8 mouse cellular contexts compared by ENCODE assay signal in genomic region chr8:70316511-70317504, GRCm38 (mm10). TPM values are rescaled to one million over a fixed set of nuclear protein-coding genes. Genes with fewer than 3 reads are reported as not detected.
A peak's percentile ranks its signal among the peaks of the same experiment; 100 is the strongest.
DNase-seq lines count a peak whose midpoint lies in the region.

No protein-coding gene starts in this region.

- peak overlapping the region; percentile 85 for H3K27ac ChIP-seq in midbrain, embryonic 10.5 days (replicated peaks)

- H3K4me3 ChIP-seq in midbrain, embryonic 10.5 days, result peak overlapping the region; percentile 69

- H3K4me1 ChIP-seq in midbrain, embryonic 10.5 days, result peaks cover 38% of the 10 kb centered on the region

- peaks cover 23% of the 10 kb centered on the region for H3K36me3 ChIP-seq in midbrain, embryonic 10.5 days

- WGBS in midbrain, embryonic 10.5 days, result 10% methylated on average over 15 of the region's 15 CpGs

- peak; percentile 83 for DNase-seq in ovary, adult 18-20 months (ENCODE audit: low spot score)
- DNase-seq in ovary, postnatal 10 days (ENCODE audit: low spot score), result no peak
- DNase-seq in cerebellum, postnatal 25 days, result peak; percentile 59 to 62
- peak; percentile 82 to 91 for DNase-seq in frontal cortex, postnatal 36 days (ENCODE audit: low spot score in 2 of 2)
- DNase-seq in layer of hippocampus, postnatal 14 days (ENCODE audit: low spot score in 2 of 2), result peak; percentile 79 to 95
- peak; percentile 86 for DNase-seq in midbrain, embryonic 10.5 days (ENCODE audit: low spot score)
- peak; percentile 93 for DNase-seq in telencephalon, adult 2 months (ENCODE audit: low read depth, low spot score)
- DNase-seq in thymus, postnatal 4 days, result no peak

- H3K27me3 ChIP-seq in midbrain, embryonic 10.5 days (ENCODE audit: low read depth, poor library complexity, severe bottlenecking), result peaks cover 19% of the 10 kb centered on the region; the same call in 1 of the 2 replicates

- H3K9me3 ChIP-seq in midbrain, embryonic 10.5 days (replicated peaks), result no peaks in the 10 kb centered on the region

RNA-seq across cellular contexts. Expression of gene Cers1, which starts 1.2 kb away (rescaled TPM):
- total RNA-seq in layer of hippocampus, postnatal 14 days (2021), result 100 to 1,000 TPM; 107 to 119 TPM
- 4.6 and 5.3 TPM in 2 replicates for polyA plus RNA-seq in midbrain, embryonic 10.5 days (2016; fragmentation: Nextera tagmentation; extraction: Ambion mirVana)

RNA-seq across cellular contexts. Expression of gene Gdf1, which starts 12.8 kb away (rescaled TPM):
- 10 to 100 TPM; 11.2 to 22.7 TPM for total RNA-seq in layer of hippocampus, postnatal 14 days (2021)
- polyA plus RNA-seq in midbrain, embryonic 10.5 days (2016; fragmentation: Nextera tagmentation; extraction: Ambion mirVana), result 3.8 and 5.7 TPM in 2 replicates

RNA-seq across cellular contexts. Expression of gene Cope, which starts 14.5 kb away (rescaled TPM):
- total RNA-seq in layer of hippocampus, postnatal 14 days (2021), result 100 to 1,000 TPM; 134 to 148 TPM
- 308 and 311 TPM in 2 replicates for polyA plus RNA-seq in midbrain, embryonic 10.5 days (2016; fragmentation: Nextera tagmentation; extraction: Ambion mirVana)

RNA-seq across cellular contexts. Expression of gene Ddx49, which starts 14.5 kb away (rescaled TPM):
- 10 to 100 TPM; 41.4 to 53.6 TPM for total RNA-seq in layer of hippocampus, postnatal 14 days (2021)
- polyA plus RNA-seq in midbrain, embryonic 10.5 days (2016; fragmentation: Nextera tagmentation; extraction: Ambion mirVana), result 56.4 and 57.4 TPM in 2 replicates

RNA-seq across cellular contexts. Expression of gene Homer3, which starts 34.2 kb away (rescaled TPM):
- 10 to 100 TPM; 75.5 to 84.3 TPM for total RNA-seq in layer of hippocampus, postnatal 14 days (2021)
- polyA plus RNA-seq in midbrain, embryonic 10.5 days (2016; fragmentation: Nextera tagmentation; extraction: Ambion mirVana), result 102 and 111 TPM in 2 replicates

Comparison
In these comparisons a context has a peak if more than half of its experiments do, and no peak if none do; other contexts are left out.
1. DNase-seq: peak in ovary, adult 18-20 months (single experiment), cerebellum, postnatal 25 days (2 of 2), frontal cortex, postnatal 36 days (2 of 2), layer of hippocampus, postnatal 14 days (2 of 2), midbrain, embryonic 10.5 days (single experiment) and telencephalon, adult 2 months (single experiment); none in ovary, postnatal 10 days (single experiment) and thymus, postnatal 4 days (single experiment).